Mouse (Mus musculus): ENCODE data around the gene Yars. TPM values are rescaled to one million over a fixed set of nuclear protein-coding genes. Genes with fewer than 3 reads are reported as not detected.
A peak's percentile ranks its signal among the peaks of the same experiment; 100 is the strongest.

Yars gene
- polyA plus RNA-seq, 1 experiment from 2014 or later: 61.2 TPM

DNA sequence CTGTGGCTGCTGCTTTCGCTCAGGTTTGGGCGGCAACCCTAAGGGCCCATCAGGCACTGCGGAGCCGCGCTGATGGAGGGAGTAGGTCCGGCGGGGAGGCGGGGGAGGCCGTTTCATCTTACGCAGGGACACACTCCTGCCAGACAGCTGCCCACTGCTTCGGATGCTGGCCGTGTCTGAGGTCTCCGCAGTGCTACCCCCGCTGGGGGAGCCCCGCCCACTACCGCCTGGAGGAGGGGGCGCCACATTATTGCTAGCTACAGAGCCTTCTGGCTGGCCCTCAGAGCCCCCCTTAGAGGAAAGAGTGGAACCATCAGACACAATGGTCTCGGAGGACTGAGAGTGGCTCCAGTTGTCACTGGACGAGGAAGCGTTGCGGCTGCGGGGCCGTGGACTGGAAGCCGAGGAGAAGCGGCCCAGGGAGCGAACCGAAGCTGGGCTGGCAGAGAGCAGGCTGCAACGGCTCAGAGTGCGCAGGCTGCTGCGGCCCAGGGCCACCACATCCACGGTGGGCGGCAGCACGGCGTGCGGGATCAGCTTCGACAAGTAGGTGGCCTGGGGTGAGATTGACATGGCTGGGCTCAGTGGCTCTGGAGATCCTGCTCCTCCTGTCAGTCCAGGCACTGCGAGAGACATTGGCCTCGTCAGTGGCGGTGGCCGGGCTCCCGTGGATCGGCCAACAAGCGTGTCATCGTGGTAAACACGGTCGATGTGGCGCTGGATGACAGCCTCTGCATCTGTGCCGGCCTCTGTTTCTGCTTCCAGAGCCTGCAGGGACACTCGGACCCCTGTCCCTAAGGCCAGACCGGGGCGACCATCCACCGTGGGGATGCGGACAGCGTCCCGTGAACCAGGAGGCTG is 34.1 kb downstream of the Yars start:
- Histone ChIP-seq H3K4me3 (ENCODE audit: low read length) (peak overlapping the region; percentile 25), H3K36me3 (ENCODE audit: control insufficient read depth, insufficient read depth, low read length) (peaks cover 14% of the 10 kb centered on the region), H3K9ac (ENCODE audit: low read length) (peak overlapping the region; percentile 45)

DNA sequence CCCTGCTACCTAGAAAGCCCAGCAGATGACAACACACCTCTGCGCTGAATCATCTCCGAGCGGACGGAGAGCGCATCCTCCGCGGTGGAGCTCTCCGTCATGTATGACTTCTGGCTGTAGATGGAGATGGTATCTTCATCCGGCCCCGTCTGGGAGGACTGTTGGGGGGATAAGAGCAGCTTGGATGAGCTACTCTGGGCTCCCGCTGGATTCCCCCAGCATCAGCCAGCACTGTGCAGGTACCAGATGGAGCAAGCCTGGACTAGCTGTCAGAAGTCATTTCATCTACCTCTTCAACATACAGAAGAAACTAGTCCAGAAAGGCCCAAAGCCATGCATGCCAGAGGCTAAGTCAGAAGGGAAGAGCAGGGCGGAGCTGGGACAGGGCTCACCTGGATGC is 35.8 kb downstream of the Yars start:
- no peak overlapping the region for H3K27ac ChIP-seq (ENCODE audit: low read length)
- no peak overlapping the region for H3K9ac ChIP-seq (ENCODE audit: low read length)
- peaks cover 7% of the 10 kb centered on the region; the same call in 1 of the 2 replicates for H3K36me3 ChIP-seq (ENCODE audit: control insufficient read depth, insufficient read depth, low read length)
- H3K4me3 ChIP-seq (ENCODE audit: low read length): no peak overlapping the region
- no peak for ATAC-seq (ENCODE audit: low read depth)
- 98% methylated on average over 12 of the region's 12 CpGs for WGBS
- no peak overlapping the region for H3K4me2 ChIP-seq (ENCODE audit: low read depth, low read length)
- H3K4me1 ChIP-seq (replicated peaks; ENCODE audit: control insufficient read depth, insufficient read depth, low read length): peaks cover 21% of the 10 kb centered on the region
- H3K27me3 ChIP-seq (ENCODE audit: control insufficient read depth, insufficient read depth, low read depth, low read length): peaks cover 2% of the 10 kb centered on the region; the same call in 1 of the 2 replicates
- no peaks in the 10 kb centered on the region for H3K9me3 ChIP-seq (ENCODE audit: control insufficient read depth, low read length)

More for the DNA sequence above, 34.1 kb downstream of the Yars start:
- 0 out of 2 replicates have a peak, but pooled peaks have one; percentile 4 for ATAC-seq (ENCODE audit: low read depth)
- 48% methylated on average over 55 of the region's 55 CpGs for WGBS
- Histone ChIP-seq H3K4me2 (ENCODE audit: low read depth, low read length) (peak overlapping the region; percentile 53), H3K9me3 (ENCODE audit: control insufficient read depth, low read length) (no peaks in the 10 kb centered on the region), H3K4me1 (replicated peaks; ENCODE audit: control insufficient read depth, insufficient read depth, low read length) (peaks cover 21% of the 10 kb centered on the region), H3K27ac (ENCODE audit: low read length) (no peak overlapping the region), H3K27me3 (ENCODE audit: control insufficient read depth, insufficient read depth, low read depth, low read length) (peaks cover 2% of the 10 kb centered on the region; the same call in 1 of the 2 replicates)

DNA sequence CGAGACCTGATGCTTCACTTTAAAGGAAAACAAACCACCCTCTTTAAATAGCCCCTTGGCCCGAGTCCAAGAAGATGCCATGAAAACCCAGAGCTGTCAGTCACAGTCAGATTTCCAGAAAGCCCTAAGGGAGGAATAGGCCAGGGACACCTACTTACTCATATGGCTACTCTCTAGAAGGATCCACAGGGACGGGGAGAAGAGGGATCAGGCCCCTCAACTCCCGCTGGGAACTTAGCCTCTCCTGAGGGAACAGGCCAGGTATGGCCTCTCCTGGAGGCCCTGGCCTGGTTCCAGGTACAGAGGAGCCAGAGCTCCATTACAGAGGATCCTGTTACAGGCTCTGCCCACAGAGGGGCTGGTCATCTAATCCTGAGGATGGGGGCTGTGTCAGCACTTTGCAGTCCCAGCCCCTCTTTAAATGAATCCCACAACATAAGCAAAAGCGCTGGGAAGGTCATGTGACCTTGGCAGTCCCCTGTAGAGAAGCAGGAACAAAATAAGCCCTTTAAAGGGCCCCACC is 36.9 kb downstream of the Yars start:
- H3K4me3 ChIP-seq (ENCODE audit: low read length): no peak overlapping the region
- H3K9me3 ChIP-seq (ENCODE audit: control insufficient read depth, low read length): no peaks in the 10 kb centered on the region
- H3K27ac ChIP-seq (ENCODE audit: low read length): no peak overlapping the region
- peaks cover 25% of the 10 kb centered on the region for H3K4me1 ChIP-seq (replicated peaks; ENCODE audit: control insufficient read depth, insufficient read depth, low read length)
- H3K4me2 ChIP-seq (ENCODE audit: low read depth, low read length): peak overlapping the region; percentile 50
- peaks cover 2% of the 10 kb centered on the region; the same call in 1 of the 2 replicates for H3K27me3 ChIP-seq (ENCODE audit: control insufficient read depth, insufficient read depth, low read depth, low read length)
- H3K36me3 ChIP-seq (ENCODE audit: control insufficient read depth, insufficient read depth, low read length): peaks cover 7% of the 10 kb centered on the region; the same call in 1 of the 2 replicates
- peak; percentile 49; the same call in 1 of the 2 replicates for ATAC-seq (ENCODE audit: low read depth)
- H3K9ac ChIP-seq (ENCODE audit: low read length): peak overlapping the region; percentile 10
- WGBS: 23% methylated on average over 5 of the region's 5 CpGs

DNA sequence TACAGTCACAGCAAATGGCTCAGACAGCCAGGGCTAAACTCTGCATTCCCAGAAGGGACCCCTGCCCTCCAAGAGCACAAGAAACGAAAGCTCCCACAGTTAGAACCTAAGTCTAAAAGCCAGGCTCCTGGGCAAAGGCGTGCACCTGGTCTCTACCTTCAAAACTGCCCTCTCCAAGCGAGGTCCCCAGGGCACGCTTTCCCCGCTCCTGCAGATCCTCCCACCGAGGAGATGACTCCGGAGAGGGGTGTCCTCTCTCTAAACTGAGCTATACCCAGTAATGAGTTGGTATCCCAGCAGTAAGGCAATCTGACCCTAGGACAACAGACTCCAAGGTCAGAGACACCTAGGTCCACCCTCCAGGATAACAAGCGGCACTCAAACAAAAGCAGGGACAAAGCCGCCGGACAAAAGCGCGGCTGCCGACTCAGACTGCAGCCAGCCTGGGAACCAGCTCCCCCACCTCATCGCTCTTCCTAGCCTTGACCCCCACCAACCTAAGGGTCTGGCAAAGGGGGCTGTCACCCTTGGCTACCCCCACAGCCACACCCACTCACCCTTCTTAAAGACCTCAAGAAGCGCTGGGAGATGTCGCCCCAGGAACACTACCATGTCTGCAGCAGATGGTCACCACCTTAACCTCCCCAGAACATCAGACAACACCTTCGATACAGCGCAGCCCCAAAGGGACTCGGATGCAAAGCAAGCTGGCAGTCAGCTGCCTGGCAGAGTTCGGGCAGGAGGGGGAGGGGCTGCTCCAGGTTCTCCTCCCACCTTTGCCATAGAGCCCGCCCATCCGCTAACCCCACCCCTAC is 37.8 kb downstream of the Yars start:
- peaks cover 3% of the 10 kb centered on the region; the same call in 1 of the 2 replicates for H3K36me3 ChIP-seq (ENCODE audit: control insufficient read depth, insufficient read depth, low read length)
- H3K27me3 ChIP-seq (ENCODE audit: control insufficient read depth, insufficient read depth, low read depth, low read length): peaks cover 2% of the 10 kb centered on the region; the same call in 1 of the 2 replicates
- no peak for ATAC-seq (ENCODE audit: low read depth)
- peak overlapping the region; percentile 12 for H3K4me3 ChIP-seq (ENCODE audit: low read length)
- H3K9ac ChIP-seq (ENCODE audit: low read length): peak overlapping the region; percentile 49; the same call in 1 of the 2 replicates
- H3K9me3 ChIP-seq (ENCODE audit: control insufficient read depth, low read length): no peaks in the 10 kb centered on the region
- 18% methylated on average over 22 of the region's 22 CpGs for WGBS
- H3K27ac ChIP-seq (ENCODE audit: low read length): no peak overlapping the region
- H3K4me1 ChIP-seq (replicated peaks; ENCODE audit: control insufficient read depth, insufficient read depth, low read length): peaks cover 34% of the 10 kb centered on the region
- peak overlapping the region; percentile 50 for H3K4me2 ChIP-seq (ENCODE audit: low read depth, low read length)

DNA sequence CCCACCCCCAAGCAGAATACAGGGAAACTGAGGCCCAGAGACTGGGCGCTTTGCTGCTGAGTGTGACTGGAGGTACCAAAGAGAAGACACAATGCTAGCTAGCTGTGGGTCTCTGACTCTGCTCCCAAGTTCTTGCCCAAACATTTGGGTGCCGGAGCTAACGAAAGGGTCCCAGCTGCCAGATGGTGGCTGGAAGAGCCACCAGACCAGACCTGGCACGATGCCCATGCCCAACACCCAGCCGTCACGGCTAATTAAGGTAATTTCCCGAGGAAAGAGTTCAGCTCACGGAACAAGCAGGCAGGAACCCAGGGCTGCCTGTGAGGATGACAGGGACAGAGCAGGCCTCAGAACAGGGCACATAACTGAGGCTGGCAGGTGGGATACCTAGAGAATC is 38.4 kb downstream of the Yars start:
- H3K27ac ChIP-seq (ENCODE audit: low read length): no peak overlapping the region
- H3K9me3 ChIP-seq (ENCODE audit: control insufficient read depth, low read length): no peaks in the 10 kb centered on the region
- peak overlapping the region; percentile 22; the same call in 1 of the 2 replicates for H3K9ac ChIP-seq (ENCODE audit: low read length)
- peaks cover 40% of the 10 kb centered on the region for H3K4me1 ChIP-seq (replicated peaks; ENCODE audit: control insufficient read depth, insufficient read depth, low read length)
- peaks cover 2% of the 10 kb centered on the region; the same call in 1 of the 2 replicates for H3K36me3 ChIP-seq (ENCODE audit: control insufficient read depth, insufficient read depth, low read length)
- H3K4me3 ChIP-seq (ENCODE audit: low read length): no peak overlapping the region
- ATAC-seq (ENCODE audit: low read depth): no peak
- WGBS: 23% methylated on average over 8 of the region's 8 CpGs
- peaks cover 2% of the 10 kb centered on the region; the same call in 1 of the 2 replicates for H3K27me3 ChIP-seq (ENCODE audit: control insufficient read depth, insufficient read depth, low read depth, low read length)
- peak overlapping the region; percentile 50; the same call in 1 of the 2 replicates for H3K4me2 ChIP-seq (ENCODE audit: low read depth, low read length)

DNA sequence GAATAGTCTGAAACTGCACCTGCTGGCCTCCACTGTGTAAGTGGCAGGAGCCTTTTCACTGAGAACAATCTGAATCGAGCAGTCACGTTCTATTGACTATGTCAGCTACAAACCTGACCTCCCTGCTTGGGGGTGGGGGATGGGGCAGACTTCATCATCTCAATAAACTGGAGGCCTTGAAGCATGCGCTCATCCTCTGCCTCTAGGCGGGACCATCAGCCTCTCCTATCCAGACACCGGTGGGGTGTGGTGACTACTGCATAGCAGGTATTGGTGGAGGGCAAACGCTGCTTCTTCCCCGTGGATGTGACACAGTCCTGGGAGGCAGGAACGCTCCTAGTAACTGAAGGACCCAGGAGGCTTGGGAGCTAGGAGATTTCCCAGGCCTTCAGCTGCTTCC is 41.4 kb downstream of the Yars start:
- Histone ChIP-seq H3K27me3 (ENCODE audit: control insufficient read depth, insufficient read depth, low read depth, low read length) (no peaks in the 10 kb centered on the region), H3K4me1 (replicated peaks; ENCODE audit: control insufficient read depth, insufficient read depth, low read length) (peaks cover 53% of the 10 kb centered on the region)

DNA sequence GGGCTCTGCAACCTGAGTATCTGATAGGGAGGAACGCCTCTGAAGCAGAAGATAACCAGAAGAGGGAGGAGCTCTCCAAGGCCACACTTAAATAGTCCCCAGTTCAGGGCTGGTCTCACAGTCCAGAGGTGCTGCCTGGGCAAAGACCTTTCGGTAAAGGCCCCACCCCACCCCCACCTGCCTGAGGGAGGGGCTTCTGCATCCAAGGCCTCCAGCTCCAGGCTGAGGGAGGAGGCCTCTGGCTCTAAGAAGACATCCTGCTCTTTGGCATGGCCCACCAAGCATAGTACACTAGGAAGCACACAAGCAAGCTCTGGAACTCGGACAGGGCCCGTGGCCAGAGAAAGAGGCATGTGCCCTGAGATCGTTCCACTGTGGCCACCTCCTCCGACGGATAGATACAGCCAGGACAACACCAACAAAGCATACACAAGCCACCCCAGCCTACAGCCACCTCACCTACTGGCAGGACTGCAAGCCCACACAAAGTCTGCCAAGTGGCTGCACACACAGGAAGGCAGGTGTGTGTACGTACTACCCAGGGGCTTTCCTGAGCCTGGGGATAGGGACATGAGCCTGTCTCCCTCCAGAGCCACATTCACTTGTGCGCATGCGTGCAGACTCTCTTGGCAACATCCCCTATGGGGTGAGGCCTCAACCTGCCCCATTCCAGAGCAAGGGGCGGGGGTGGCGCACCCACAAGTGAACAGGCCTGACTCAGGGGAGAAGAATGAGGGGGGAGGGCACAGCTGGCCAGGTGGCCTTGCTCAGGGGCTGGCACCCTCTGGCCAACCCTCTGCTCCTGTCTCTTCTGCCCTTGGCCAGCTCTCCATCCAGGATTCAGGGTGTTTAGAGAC is 42.3 kb downstream of the Yars start:
- Histone ChIP-seq H3K4me2 (ENCODE audit: low read depth, low read length) (peak overlapping the region; percentile 27; the same call in 1 of the 2 replicates), H3K4me1 (replicated peaks; ENCODE audit: control insufficient read depth, insufficient read depth, low read length) (peaks cover 49% of the 10 kb centered on the region), H3K9me3 (ENCODE audit: control insufficient read depth, low read length) (no peaks in the 10 kb centered on the region), H3K9ac (ENCODE audit: low read length) (peak overlapping the region; percentile 40), H3K36me3 (ENCODE audit: control insufficient read depth, insufficient read depth, low read length) (no peaks in the 10 kb centered on the region), H3K4me3 (ENCODE audit: low read length) (no peak overlapping the region), H3K27ac (ENCODE audit: low read length) (peak overlapping the region; percentile 63), H3K27me3 (ENCODE audit: control insufficient read depth, insufficient read depth, low read depth, low read length) (no peaks in the 10 kb centered on the region)
- ATAC-seq (ENCODE audit: low read depth): peak; percentile 79
- WGBS: 53% methylated on average over 12 of the region's 12 CpGs

More for the DNA sequence above, 41.4 kb downstream of the Yars start:
- ATAC-seq (ENCODE audit: low read depth): no peak
- no peak overlapping the region for H3K9ac ChIP-seq (ENCODE audit: low read length)
- H3K4me3 ChIP-seq (ENCODE audit: low read length): no peak overlapping the region
- H3K9me3 ChIP-seq (ENCODE audit: control insufficient read depth, low read length): no peaks in the 10 kb centered on the region
- no peak overlapping the region for H3K4me2 ChIP-seq (ENCODE audit: low read depth, low read length)
- WGBS: 69% methylated on average over 8 of the region's 8 CpGs
- H3K36me3 ChIP-seq (ENCODE audit: control insufficient read depth, insufficient read depth, low read length): no peaks in the 10 kb centered on the region
- no peak overlapping the region; the same call in 1 of the 2 replicates for H3K27ac ChIP-seq (ENCODE audit: low read length)
